Mouse (Mus musculus) forebrain, postnatal 0 days (tissue): ENCODE measurements around the gene Tmem41b. TPM values are rescaled to one million over a fixed set of nuclear protein-coding genes. Genes with fewer than 3 reads are reported as not detected.
A peak's percentile ranks its signal among the peaks of the same experiment; 100 is the strongest.
"Not testable (repeated sequence)": the region's sequence is repeated elsewhere in the genome, so short reads cannot be mapped to it uniquely, and the experiment has no call there.

ENCODE experiments used
- ATAC-seq: fragments of 200-750 bp; cut with Nextera tagmentation; 2 replicates; pipeline ENCODE4 v1.8.0; 2017; ENCODE audit warnings: mild to moderate bottlenecking, moderate library complexity
- DNase-seq: peaks from one replicate; pipeline ENCODE4 v3.0.0-alpha.2; 2015
- H3K27ac ChIP-seq: fragments of 300-500 bp; sonication (generic); 2 replicates; pipeline ENCODE4 v1.5.1; 2014; ENCODE audit warnings: low read depth, mild to moderate bottlenecking, antibody characterized with exemption, low read length, moderate library complexity, mixed read lengths
- H3K27me3 ChIP-seq: fragments of 300-500 bp; sonication (generic); 2 replicates; pipeline ENCODE4 v1.6.1; 2014; ENCODE audit warnings: mild to moderate bottlenecking, low read length, mixed read lengths; ENCODE audit not compliant: insufficient read depth
- H3K36me3 ChIP-seq: fragments of 300-500 bp; sonication (generic); 2 replicates; pipeline ENCODE4 v1.6.1; 2014; ENCODE audit warnings: mild to moderate bottlenecking, moderate library complexity; ENCODE audit not compliant: insufficient read depth
- H3K4me1 ChIP-seq: fragments of 300-500 bp; sonication (generic); 2 replicates; pipeline ENCODE4 v1.6.1; 2014; ENCODE audit warnings: antibody characterized with exemption; ENCODE audit not compliant: insufficient read depth
- H3K4me2 ChIP-seq: fragments of 300-500 bp; sonication (generic); 2 replicates; pipeline ENCODE4 v1.6.1; 2014; ENCODE audit warnings: low read depth, mild to moderate bottlenecking, moderate library complexity
- H3K4me3 ChIP-seq: fragments of 300-500 bp; sonication (generic); 2 replicates; pipeline ENCODE4 v1.5.1; 2014; ENCODE audit warnings: low read depth, low read length, mixed read lengths
- H3K9ac ChIP-seq: fragments of 300-500 bp; sonication (generic); 2 replicates; pipeline ENCODE4 v1.6.1; 2014; ENCODE audit warnings: mild to moderate bottlenecking
- H3K9me3 ChIP-seq: fragments of 300-500 bp; sonication (generic); 2 replicates; pipeline ENCODE4 v1.6.1; 2016; ENCODE audit warnings: low read length
- CTCF ChIP-seq: sonication (generic); IDR thresholded peaks from 2 replicates; pipeline ENCODE4 v1.5.1; 2016; ENCODE audit warnings: antibody characterized with exemption, control low read depth, low read depth
- WGBS: fragments of 180-500 bp; shearing (Covaris S2); extraction: QIAGEN DNeasy Blood & Tissue Kit; methylation state at CpG from one replicate; pipeline ENCODE4 v1.1.7; 2014; 5-methylcytosine and 5-hydroxymethylcytosine counted together
- polyA plus RNA-seq: library from polyadenylated mRNA; unstranded; fragments of >200 nt; fragmentation: Nextera tagmentation; extraction: Ambion mirVana; gene quantifications from 2 replicates; pipeline ENCODE4 v1.2.1, GENCODE M21; 2015
- total RNA-seq: library from RNA; depleted of rRNA; stranded (reverse); fragments of >200 nt; gene quantifications from 2 replicates; pipeline ENCODE4 v1.2.3, GENCODE M21; 2014

Tmem41b gene
- total and polyA plus RNA-seq, 2 experiments from 2014 or later = 46.4 to 63.2 TPM

- no peaks in the 10 kb centered on the region for H3K4me1 ChIP-seq
- H3K4me3 ChIP-seq = no peak overlapping the region
- no peaks in the 10 kb centered on the region for H3K9me3 ChIP-seq
- H3K36me3 ChIP-seq = no peaks in the 10 kb centered on the region
- no peaks in the 10 kb centered on the region; the same call in 1 of the 2 replicates for H3K27me3 ChIP-seq
- no peak for TF ChIP-seq CTCF
- no peak overlapping the region for H3K27ac ChIP-seq
- DNase-seq = no peak
- no peak for ATAC-seq
- no peak overlapping the region for H3K4me2 ChIP-seq
- H3K9ac ChIP-seq = no peak overlapping the region
These were observed 15.4 kb upstream of the Tmem41b start for GRCm38 (mm10) chr7:110002092-110002491.

DNA sequence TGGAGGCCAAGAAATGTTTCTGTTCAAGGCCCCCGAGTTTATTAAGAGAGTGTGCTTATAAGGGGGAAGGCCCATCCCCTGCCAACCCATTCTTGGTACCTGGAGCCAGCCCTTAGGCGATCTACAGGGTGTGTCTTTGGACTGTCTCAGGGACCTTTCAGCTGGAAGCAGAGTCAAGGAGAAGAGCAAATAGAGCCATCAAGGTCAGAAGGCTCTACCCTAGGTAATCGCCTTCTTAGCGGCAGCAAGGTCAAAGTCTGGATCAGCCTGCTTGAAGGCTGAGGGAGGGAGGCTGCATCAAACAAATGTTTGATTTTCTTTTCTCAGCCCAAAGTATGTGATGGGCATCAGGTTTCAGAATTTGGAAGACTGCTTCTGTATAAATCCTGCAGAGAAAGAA, 11.7 kb upstream of the Tmem41b start:
- no peak overlapping the region for H3K4me2 ChIP-seq
- ATAC-seq (no peak), DNase-seq (no peak)
- TF ChIP-seq CTCF = no peak
- no peaks in the 10 kb centered on the region for H3K36me3 ChIP-seq
- 83% methylated on average over 4 of the region's 4 CpGs for WGBS
- H3K4me1 ChIP-seq = no peaks in the 10 kb centered on the region
- no peak overlapping the region for H3K27ac ChIP-seq
- no peaks in the 10 kb centered on the region; the same call in 1 of the 2 replicates for H3K27me3 ChIP-seq
- H3K9ac ChIP-seq = no peak overlapping the region
- no peak overlapping the region for H3K4me3 ChIP-seq
- H3K9me3 ChIP-seq = no peaks in the 10 kb centered on the region

- WGBS = 42% methylated on average over 2 of the region's 2 CpGs
- H3K27ac ChIP-seq = no peak overlapping the region
- no peak overlapping the region for H3K4me3 ChIP-seq
- no peak overlapping the region for H3K4me2 ChIP-seq
- no peaks in the 10 kb centered on the region for H3K27me3 ChIP-seq
- no peaks in the 10 kb centered on the region for H3K9me3 ChIP-seq
- no peak for DNase-seq
- ATAC-seq = peak; percentile 27; the same call in 1 of the 2 replicates
- no peaks in the 10 kb centered on the region for H3K4me1 ChIP-seq
- no peaks in the 10 kb centered on the region for H3K36me3 ChIP-seq
- no peak overlapping the region for H3K9ac ChIP-seq
- no peak for TF ChIP-seq CTCF
These were observed 6.6 kb upstream of the Tmem41b start for GRCm38 (mm10) chr7:109993157-109993959.

DNA sequence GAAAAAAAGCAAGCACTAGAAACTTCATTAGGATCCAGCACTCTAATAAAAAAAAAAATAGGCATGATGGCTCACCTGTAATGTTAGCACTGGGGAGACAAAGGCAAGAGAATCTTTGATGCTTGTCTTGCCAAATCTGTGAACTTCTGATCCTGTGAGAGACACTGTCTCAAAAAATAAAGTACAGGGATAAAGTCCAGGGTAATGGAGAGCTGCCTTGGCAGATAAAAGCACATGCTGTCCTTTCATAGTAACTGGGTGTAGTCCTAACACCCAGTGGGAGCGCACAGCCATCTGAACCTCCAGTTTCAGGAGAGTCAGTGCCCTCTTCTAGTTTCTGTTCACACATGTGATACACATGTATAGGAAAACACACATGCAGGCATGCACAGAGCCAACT, 4.6 kb upstream of the Tmem41b start:
- no peaks in the 10 kb centered on the region for H3K27me3 ChIP-seq
- WGBS = 88% methylated on average over 1 of the region's 1 CpGs

DNA sequence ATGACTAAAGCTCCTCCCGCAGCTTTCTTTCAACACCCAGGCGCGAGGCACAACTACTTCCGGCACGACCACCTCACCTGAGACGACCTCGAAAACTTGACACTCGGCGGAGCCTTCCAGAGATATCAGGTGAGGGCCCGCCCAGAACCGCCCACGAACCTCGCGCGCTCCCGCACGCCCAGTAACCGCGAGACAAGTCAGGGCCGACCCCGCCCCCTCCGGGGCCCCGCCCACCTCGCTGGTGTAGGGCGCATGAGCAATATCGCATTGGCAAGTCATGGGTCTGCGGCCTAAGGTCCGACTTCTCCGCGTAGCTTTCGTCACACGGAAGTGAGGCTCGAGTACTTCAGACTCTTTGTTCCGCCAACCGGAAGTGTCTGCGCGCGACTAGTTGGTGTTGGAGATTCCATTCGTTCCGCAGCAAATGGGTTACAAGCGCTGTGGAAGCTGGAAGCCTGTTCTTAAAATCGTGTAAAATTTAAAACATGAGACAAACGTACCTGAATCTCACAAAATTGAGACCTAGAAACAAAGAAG, 528 bp downstream of the Tmem41b start:
- peak; percentile 99 for DNase-seq
- TF ChIP-seq CTCF = no peak

More for the DNA sequence above, 4.6 kb upstream of the Tmem41b start:
- DNase-seq = no peak
- Histone ChIP-seq H3K4me2 (no peak overlapping the region), H3K9ac (no peak overlapping the region), H3K36me3 (no peaks in the 10 kb centered on the region), H3K9me3 (no peaks in the 10 kb centered on the region), H3K4me1 (no peaks in the 10 kb centered on the region), H3K4me3 (no peak overlapping the region), H3K27ac (no peak overlapping the region)
- ATAC-seq = no peak
- no peak for TF ChIP-seq CTCF

GRCm38 (mm10) chr7:109985661-109986132, 1.0 kb downstream of the Tmem41b start:
- peak overlapping the region; percentile 61 for H3K9ac ChIP-seq
- WGBS = 1% methylated on average over 27 of the region's 27 CpGs
- H3K36me3 ChIP-seq = peaks cover 9% of the 10 kb centered on the region; the same call in 1 of the 2 replicates
- no peaks in the 10 kb centered on the region for H3K27me3 ChIP-seq
- no peaks in the 10 kb centered on the region for H3K9me3 ChIP-seq
- DNase-seq (peak; percentile 27), ATAC-seq (peak; percentile 4; the same call in 1 of the 2 replicates)
- H3K27ac ChIP-seq = peak overlapping the region; percentile 30; the same call in 1 of the 2 replicates
- H3K4me3 ChIP-seq = peak overlapping the region; percentile 60
- TF ChIP-seq CTCF = no peak; the same call in 1 of the 2 replicates
- H3K4me1 ChIP-seq = no peaks in the 10 kb centered on the region
- H3K4me2 ChIP-seq = peak overlapping the region; percentile 68

More for the DNA sequence above, 528 bp downstream of the Tmem41b start:
- peak; percentile 99 for ATAC-seq
- Histone ChIP-seq H3K27ac (peak overlapping the region; percentile 89), H3K4me3 (peak overlapping the region; percentile 60), H3K4me2 (peak overlapping the region; percentile 68), H3K36me3 (peaks cover 9% of the 10 kb centered on the region; the same call in 1 of the 2 replicates), H3K9me3 (no peaks in the 10 kb centered on the region), H3K27me3 (no peaks in the 10 kb centered on the region), H3K9ac (peak overlapping the region; percentile 61), H3K4me1 (no peaks in the 10 kb centered on the region)
- WGBS = 1% methylated on average over 43 of the region's 43 CpGs

GRCm38 (mm10) chr7:109984608-109985007, 2.1 kb downstream of the Tmem41b start:
- not testable (repeated sequence) for H3K4me3 ChIP-seq, H3K27ac ChIP-seq, DNase-seq, ATAC-seq, H3K27me3 ChIP-seq, H3K4me1 ChIP-seq, H3K9me3 ChIP-seq, H3K9ac ChIP-seq
- Histone ChIP-seq H3K4me2 (0 out of 2 replicates have a peak overlapping the region, but pooled peaks have one; percentile 68), H3K36me3 (peaks cover 18% of the 10 kb centered on the region)
- 78% methylated on average over 5 of the region's 5 CpGs for WGBS
